Mouse (Mus musculus) heart, postnatal 0 days (tissue): ENCODE measurements around the gene Milr1. TPM values are rescaled to one million over a fixed set of nuclear protein-coding genes. Genes with fewer than 3 reads are reported as not detected.

Experiments used
- ATAC-seq: fragments of 200-750 bp; cut with Nextera tagmentation; 2 replicates; pipeline ENCODE4 v1.8.0; 2017; ENCODE audit warnings: low read depth, moderate number of reproducible peaks, moderate library complexity; ENCODE audit not compliant: insufficient read depth
- DNase-seq: peaks from one replicate; pipeline ENCODE4 v3.0.0-alpha.2; 2016; ENCODE audit warnings: low spot score
- H3K27ac ChIP-seq: fragments of 300-500 bp; sonication (generic); 2 replicates; pipeline ENCODE4 v1.5.1; 2014; ENCODE audit warnings: low read depth, mild to moderate bottlenecking
- H3K27me3 ChIP-seq: fragments of 300-500 bp; sonication (generic); 2 replicates; pipeline ENCODE4 v1.6.1; 2014; ENCODE audit warnings: low read length, mixed read lengths; ENCODE audit not compliant: control insufficient read depth, insufficient read depth
- H3K36me3 ChIP-seq: fragments of 300-500 bp; sonication (generic); replicated peaks from 2 replicates; pipeline ENCODE4 v1.6.1; 2014; ENCODE audit warnings: low read length, mixed read lengths; ENCODE audit not compliant: control insufficient read depth, insufficient read depth
- H3K4me1 ChIP-seq: fragments of 300-500 bp; sonication (generic); 2 replicates; pipeline ENCODE4 v1.6.1; 2014; ENCODE audit warnings: antibody characterized with exemption; ENCODE audit not compliant: control insufficient read depth, insufficient read depth
- H3K4me2 ChIP-seq: fragments of 300-500 bp; sonication (generic); 2 replicates; pipeline ENCODE4 v1.6.1; 2014; ENCODE audit warnings: low read depth, mild to moderate bottlenecking, low read length, moderate library complexity
- H3K4me3 ChIP-seq: fragments of 300-500 bp; sonication (generic); 2 replicates; pipeline ENCODE4 v1.5.1; 2014; ENCODE audit warnings: low read depth, low read length
- H3K9ac ChIP-seq: fragments of 300-500 bp; sonication (generic); replicated peaks from 2 replicates; pipeline ENCODE4 v1.6.1; 2014; ENCODE audit warnings: low read depth, low read length, mixed read lengths
- H3K9me3 ChIP-seq: fragments of 300-500 bp; sonication (generic); replicated peaks from 2 replicates; pipeline ENCODE4 v1.6.1; 2016; ENCODE audit warnings: low read length; ENCODE audit not compliant: control insufficient read depth
- CTCF ChIP-seq: IDR thresholded peaks from 2 replicates; pipeline ENCODE4 v1.5.1; 2016; ENCODE audit warnings: antibody characterized with exemption, control low read depth, low read depth
- EP300 ChIP-seq: IDR thresholded peaks from 2 replicates; pipeline ENCODE4 v1.6.1; 2016; ENCODE audit warnings: antibody characterized with exemption, low read depth
- WGBS: fragments of 180-500 bp; shearing (Covaris S2); extraction: QIAGEN DNeasy Blood & Tissue Kit; methylation state at CpG from one replicate; pipeline ENCODE4 v1.1.7; 2014; 5-methylcytosine and 5-hydroxymethylcytosine counted together
- polyA plus RNA-seq: library from polyadenylated mRNA; unstranded; fragments of >200 nt; fragmentation: Nextera tagmentation; extraction: Ambion mirVana; gene quantifications from 2 replicates; pipeline ENCODE4 v1.2.1, GENCODE M21; 2015
- total RNA-seq: library from RNA; depleted of rRNA; stranded (reverse); fragments of >200 nt; gene quantifications from 2 replicates; pipeline ENCODE4 v1.2.3, GENCODE M21; 2014; ENCODE audit warnings: low replicate concordance

Milr1 gene
- total and polyA plus RNA-seq, 2 experiments from 2014 or later: 0.83 TPM; not detected in 1

DNA sequence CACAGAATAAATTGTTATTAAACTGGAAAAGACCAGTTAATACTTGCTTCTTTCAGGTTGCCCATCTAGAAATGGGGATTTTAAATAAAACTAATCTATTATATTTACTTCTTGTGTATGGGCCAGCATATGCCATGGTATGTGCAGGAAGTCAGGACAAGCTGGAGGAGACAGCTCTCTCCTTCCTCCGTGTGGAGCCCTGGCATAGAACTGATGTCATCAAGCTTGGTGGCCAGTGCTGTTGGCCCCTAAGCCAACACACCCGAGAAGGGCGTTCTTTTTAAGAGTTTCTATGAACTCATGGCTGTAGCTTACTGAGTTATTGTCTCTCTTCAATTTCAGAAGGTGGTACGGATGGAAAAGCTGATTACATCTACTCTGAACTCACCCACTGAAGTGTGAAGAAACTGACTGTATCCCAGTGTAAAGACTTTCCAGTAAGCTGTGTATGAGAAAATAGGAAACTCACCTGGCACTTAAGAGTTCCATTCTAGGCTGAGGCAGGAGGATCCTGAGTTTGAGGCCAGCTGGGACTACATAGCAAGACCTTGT lies 15.7 kb downstream of the Milr1 start:
- H3K4me2 ChIP-seq: no peak overlapping the region
- H3K9ac ChIP-seq: no peak overlapping the region
- DNase-seq (no peak), ATAC-seq (no peak)
- 86% methylated on average over 4 of the region's 4 CpGs for WGBS
- H3K4me3 ChIP-seq: no peak overlapping the region
- peaks cover 44% of the 10 kb centered on the region for H3K36me3 ChIP-seq
- no peak for TF ChIP-seq CTCF
- no peak for TF ChIP-seq EP300
- no peak overlapping the region for H3K27ac ChIP-seq
- no peaks in the 10 kb centered on the region; the same call in 1 of the 2 replicates for H3K9me3 ChIP-seq
- no peaks in the 10 kb centered on the region for H3K27me3 ChIP-seq
- H3K4me1 ChIP-seq: peaks cover 5% of the 10 kb centered on the region

DNA sequence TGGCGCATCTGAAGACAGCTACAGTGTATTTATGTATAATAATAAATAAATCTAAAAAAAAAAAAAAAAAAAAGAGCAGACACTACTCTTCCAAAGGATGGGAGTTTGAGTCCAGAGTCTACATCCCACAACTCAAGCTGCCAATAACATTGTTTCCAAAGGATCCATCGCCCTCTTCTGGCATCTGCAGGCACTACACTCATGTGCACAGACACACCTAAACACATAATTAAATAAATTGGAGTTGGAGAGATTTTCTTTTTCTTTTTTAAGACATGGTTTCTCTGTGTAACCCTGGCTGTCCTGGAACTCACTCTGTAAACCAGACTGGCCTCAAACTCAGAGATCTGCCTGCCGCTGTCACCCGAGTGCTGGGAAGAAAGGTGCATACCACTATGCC lies 16.5 kb downstream of the Milr1 start:
- 91% methylated on average over 4 of the region's 4 CpGs for WGBS
- DNase-seq (no peak), ATAC-seq (no peak)
- H3K27me3 ChIP-seq: no peaks in the 10 kb centered on the region
- peaks cover 53% of the 10 kb centered on the region for H3K36me3 ChIP-seq
- H3K9ac ChIP-seq: no peak overlapping the region
- H3K9me3 ChIP-seq: no peaks in the 10 kb centered on the region; the same call in 1 of the 2 replicates
- no peak overlapping the region for H3K4me3 ChIP-seq
- no peak overlapping the region for H3K4me2 ChIP-seq
- H3K27ac ChIP-seq: no peak overlapping the region
- TF ChIP-seq CTCF: no peak
- TF ChIP-seq EP300: no peak
- H3K4me1 ChIP-seq: no peaks in the 10 kb centered on the region; the same call in 1 of the 2 replicates

DNA sequence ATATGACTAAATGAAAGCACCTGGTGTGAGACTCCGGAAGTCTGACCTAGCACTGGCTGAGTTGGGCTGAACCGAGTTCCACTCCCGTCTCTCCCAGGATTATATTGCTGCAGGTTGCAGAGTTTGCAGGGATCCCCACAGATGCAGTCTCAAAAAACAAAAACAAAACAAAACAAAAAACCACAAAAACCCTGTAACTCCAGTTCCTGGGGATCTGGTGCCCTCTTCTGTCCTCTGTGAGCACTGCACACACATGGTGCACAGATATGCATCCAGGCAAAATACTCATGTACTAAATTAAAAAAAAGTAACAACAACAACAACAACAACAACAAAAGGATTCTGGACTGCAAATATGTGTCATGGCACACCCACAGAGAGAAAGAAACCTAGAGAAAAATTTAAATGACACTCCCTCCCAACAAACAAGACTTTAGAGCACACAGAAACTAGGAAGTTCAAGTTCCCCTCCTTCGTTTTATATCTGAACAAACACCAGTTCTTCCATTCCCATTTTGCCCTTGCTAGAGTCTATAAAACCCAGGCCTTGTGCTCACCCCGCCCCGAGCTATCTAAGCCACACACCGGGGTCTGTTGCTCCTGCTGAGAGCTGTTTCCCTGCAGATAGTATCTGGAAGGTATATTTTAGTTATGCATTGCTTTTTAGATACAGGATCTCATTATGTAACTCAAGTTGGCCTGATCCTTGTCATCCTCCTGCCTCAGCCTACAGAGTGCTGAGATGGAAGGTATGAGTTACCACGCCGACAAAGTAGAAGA lies 19.4 kb downstream of the Milr1 start:
- WGBS: 96% methylated on average over 9 of the region's 9 CpGs
- Histone ChIP-seq H3K9me3 (no peaks in the 10 kb centered on the region; the same call in 1 of the 2 replicates), H3K36me3 (peaks cover 81% of the 10 kb centered on the region), H3K4me1 (no peaks in the 10 kb centered on the region), H3K4me3 (no peak overlapping the region), H3K27ac (no peak overlapping the region), H3K4me2 (no peak overlapping the region), H3K9ac (no peak overlapping the region), H3K27me3 (no peaks in the 10 kb centered on the region)
- DNase-seq (no peak), ATAC-seq (no peak)
- TF ChIP-seq CTCF (peak; percentile 41), EP300 (no peak)

DNA sequence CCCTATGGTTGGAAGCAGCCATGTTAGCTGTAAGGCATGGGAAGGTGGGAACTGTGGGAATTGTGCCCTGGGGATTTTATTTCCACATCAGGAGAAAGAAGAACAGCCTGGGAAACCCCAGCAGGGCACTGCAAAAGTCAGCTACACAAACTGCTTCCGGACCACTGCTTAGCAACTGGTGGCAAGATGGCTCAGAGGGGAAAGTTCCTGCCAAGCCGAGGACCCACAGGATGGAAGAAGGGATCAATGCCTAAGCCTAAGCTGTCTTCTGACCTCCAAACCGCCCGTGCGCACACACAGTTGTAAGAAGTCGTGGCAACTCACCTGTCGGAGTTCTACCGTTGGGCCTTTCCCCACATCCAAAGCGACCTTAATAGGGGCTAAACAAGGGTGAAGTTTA lies 22.0 kb downstream of the Milr1 start:
- Histone ChIP-seq H3K27ac (no peak overlapping the region), H3K9ac (no peak overlapping the region), H3K4me1 (no peaks in the 10 kb centered on the region), H3K27me3 (no peaks in the 10 kb centered on the region), H3K9me3 (no peaks in the 10 kb centered on the region; the same call in 1 of the 2 replicates), H3K36me3 (peaks cover 72% of the 10 kb centered on the region), H3K4me3 (no peak overlapping the region), H3K4me2 (no peak overlapping the region)
- ATAC-seq (no peak), DNase-seq (no peak)
- WGBS: 94% methylated on average over 9 of the region's 9 CpGs
- TF ChIP-seq CTCF (no peak), EP300 (no peak)

DNA sequence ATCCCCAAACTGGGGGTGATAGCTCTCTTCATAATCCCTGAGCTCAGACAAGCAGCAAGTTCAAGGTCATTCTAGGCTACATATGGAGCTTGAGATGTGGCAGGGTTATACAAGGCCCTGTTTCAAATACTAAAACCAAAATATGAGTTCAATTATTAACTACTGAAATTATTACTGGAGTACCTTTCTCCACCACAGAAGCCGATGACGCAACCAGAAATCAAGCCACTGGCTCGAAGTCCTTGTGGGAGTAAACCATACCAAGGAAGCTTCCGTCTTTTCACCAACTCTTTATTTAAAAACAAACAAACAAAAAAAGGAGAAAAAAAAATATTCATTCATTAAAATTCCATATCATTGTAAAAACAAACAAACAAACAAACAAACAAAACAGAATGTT lies 25.9 kb downstream of the Milr1 start:
- peaks cover 63% of the 10 kb centered on the region for H3K36me3 ChIP-seq
- H3K27ac ChIP-seq: no peak overlapping the region
- H3K27me3 ChIP-seq: no peaks in the 10 kb centered on the region
- no peak overlapping the region for H3K4me3 ChIP-seq
- DNase-seq (no peak), ATAC-seq (no peak)
- no peaks in the 10 kb centered on the region for H3K9me3 ChIP-seq
- no peaks in the 10 kb centered on the region for H3K4me1 ChIP-seq
- TF ChIP-seq CTCF (no peak), EP300 (no peak)
- H3K9ac ChIP-seq: no peak overlapping the region
- no peak overlapping the region for H3K4me2 ChIP-seq
- WGBS: 88% methylated on average over 4 of the region's 4 CpGs

DNA sequence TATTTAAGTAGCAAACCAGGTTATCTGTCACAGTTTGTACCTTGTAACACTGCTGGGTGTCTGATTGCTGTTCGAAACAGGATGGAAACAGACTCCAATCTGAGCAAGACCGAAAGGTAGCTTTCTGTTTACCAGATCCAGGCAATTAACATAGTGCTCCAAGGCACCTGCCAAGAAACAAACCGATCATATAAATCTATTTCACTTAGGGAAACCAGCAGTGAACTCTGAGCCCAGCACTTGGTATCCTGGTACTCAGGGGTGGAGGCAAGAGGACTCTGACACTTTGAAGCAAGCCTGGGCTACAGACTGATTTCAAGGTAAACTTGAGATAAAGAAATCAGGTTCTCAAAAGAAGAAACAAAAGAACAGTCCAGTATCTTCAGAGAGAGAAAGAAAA lies 26.4 kb downstream of the Milr1 start:
- Histone ChIP-seq H3K9me3 (no peaks in the 10 kb centered on the region), H3K4me2 (no peak overlapping the region), H3K27ac (no peak overlapping the region), H3K9ac (no peak overlapping the region), H3K4me3 (no peak overlapping the region), H3K4me1 (no peaks in the 10 kb centered on the region), H3K36me3 (peaks cover 63% of the 10 kb centered on the region), H3K27me3 (no peaks in the 10 kb centered on the region)
- ATAC-seq (no peak), DNase-seq (no peak)
- no peak for TF ChIP-seq EP300
- no peak for TF ChIP-seq CTCF
- 93% methylated on average over 3 of the region's 3 CpGs for WGBS
